Comparison of ENCODE assay signal across 9 mouse cellular contexts in genomic region chr12:108249522-108249921, GRCm38 (mm10). TPM values are rescaled to one million over a fixed set of nuclear protein-coding genes. Genes with fewer than 3 reads are reported as not detected.
A peak's percentile ranks its signal among the peaks of the same experiment; 100 is the strongest.
DNase-seq lines count a peak whose midpoint lies in the region; ATAC-seq lines count a peak whose summit lies in the region.
"Had no signal": no experiment of that assay in that cellular context is flagged by ENCODE, and none has a peak within 500 bp of the region (broad histone marks: within the 10 kb centered on the region; RNA-seq: fewer than 3 reads in every experiment).

No protein-coding gene starts in this region.

- 67% methylated on average over 10 of the region's 10 CpGs for WGBS in midbrain, embryonic 13.5 days
- 61% methylated on average over 10 of the region's 10 CpGs for WGBS in midbrain, embryonic 16.5 days
- 22% methylated on average over 10 of the region's 10 CpGs for WGBS in heart, embryonic 16.5 days
- 56% methylated on average over 10 of the region's 10 CpGs for WGBS in neural tube, embryonic 15.5 days

- ATAC-seq in midbrain, embryonic 13.5 days, result peak; percentile 4; the same call in 1 of the 2 replicates
- ATAC-seq in midbrain, embryonic 16.5 days, result no peak
- ATAC-seq in heart, embryonic 16.5 days (replicated peaks; ENCODE audit: extremely low read depth, insufficient read depth, low FRiP score), result no peak
- no peak for ATAC-seq in neural tube, embryonic 15.5 days (ENCODE audit: low FRiP score)

- peak; percentile 83 to 90 for DNase-seq in kidney, postnatal 4 days
- DNase-seq in ovary, postnatal 14 days (ENCODE audit: low spot score), result peak; percentile 61
- no peak for DNase-seq in cerebellum, adult 9-10 months
- no peak for DNase-seq in layer of hippocampus, postnatal 36 days

- H3K4me3 ChIP-seq in midbrain, embryonic 13.5 days (replicated peaks), result no peak overlapping the region
- no peak overlapping the region for H3K4me3 ChIP-seq in midbrain, embryonic 16.5 days (ENCODE audit: low read depth, low read length)
- H3K4me3 ChIP-seq in heart, embryonic 16.5 days (ENCODE audit: low read length), result peak overlapping the region; percentile 5; the same call in 1 of the 2 replicates
- no peak overlapping the region for H3K4me3 ChIP-seq in neural tube, embryonic 15.5 days (replicated peaks)
- H3K4me3 ChIP-seq: myocyte had no signal

- peak overlapping the region; percentile 19; the same call in 1 of the 2 replicates for H3K9ac ChIP-seq in midbrain, embryonic 13.5 days (replicated peaks)
- no peak overlapping the region for H3K9ac ChIP-seq in midbrain, embryonic 16.5 days (ENCODE audit: low read depth, low read length)
- H3K9ac ChIP-seq in heart, embryonic 16.5 days (ENCODE audit: low read length), result peak overlapping the region; percentile 60
- H3K9ac ChIP-seq in neural tube, embryonic 15.5 days (replicated peaks), result no peak overlapping the region

- no peaks in the 10 kb centered on the region for H3K9me3 ChIP-seq in midbrain, embryonic 13.5 days
- no peaks in the 10 kb centered on the region for H3K9me3 ChIP-seq in midbrain, embryonic 16.5 days (replicated peaks; ENCODE audit: control insufficient read depth, low read length, poor library complexity, severe bottlenecking)
- no peaks in the 10 kb centered on the region for H3K9me3 ChIP-seq in heart, embryonic 16.5 days (replicated peaks; ENCODE audit: control insufficient read depth, low read length)
- no peaks in the 10 kb centered on the region for H3K9me3 ChIP-seq in neural tube, embryonic 15.5 days (replicated peaks)

- peaks cover 89% of the 10 kb centered on the region for H3K4me1 ChIP-seq in midbrain, embryonic 13.5 days (replicated peaks)
- H3K4me1 ChIP-seq in midbrain, embryonic 16.5 days (ENCODE audit: control insufficient read depth, insufficient read depth, low read length), result peaks cover 30% of the 10 kb centered on the region
- peaks cover 72% of the 10 kb centered on the region for H3K4me1 ChIP-seq in heart, embryonic 16.5 days (ENCODE audit: control insufficient read depth, insufficient read depth, low read length)
- H3K4me1 ChIP-seq in neural tube, embryonic 15.5 days, result peaks cover 79% of the 10 kb centered on the region

- peak overlapping the region; percentile 44; the same call in 1 of the 2 replicates for H3K27ac ChIP-seq in midbrain, embryonic 13.5 days
- H3K27ac ChIP-seq in midbrain, embryonic 16.5 days (ENCODE audit: low read length), result no peak overlapping the region
- H3K27ac ChIP-seq in heart, embryonic 16.5 days (ENCODE audit: low read length), result peak overlapping the region; percentile 56
- no peak overlapping the region for H3K27ac ChIP-seq in neural tube, embryonic 15.5 days (replicated peaks)

- no peaks in the 10 kb centered on the region for H3K36me3 ChIP-seq in midbrain, embryonic 13.5 days
- H3K36me3 ChIP-seq in midbrain, embryonic 16.5 days (ENCODE audit: control insufficient read depth, insufficient read depth, low read length), result no peaks in the 10 kb centered on the region
- H3K36me3 ChIP-seq in heart, embryonic 16.5 days (ENCODE audit: control insufficient read depth, insufficient read depth), result no peaks in the 10 kb centered on the region
- H3K36me3 ChIP-seq in neural tube, embryonic 15.5 days, result no peaks in the 10 kb centered on the region

- H3K4me2 ChIP-seq in midbrain, embryonic 13.5 days (replicated peaks), result peak overlapping the region; percentile 3; the same call in 1 of the 2 replicates
- H3K4me2 ChIP-seq in midbrain, embryonic 16.5 days (ENCODE audit: low read length), result no peak overlapping the region
- H3K4me2 ChIP-seq in heart, embryonic 16.5 days (ENCODE audit: low read depth, low read length), result peak overlapping the region; percentile 53
- H3K4me2 ChIP-seq in neural tube, embryonic 15.5 days, result no peak overlapping the region

- no peaks in the 10 kb centered on the region for H3K27me3 ChIP-seq in midbrain, embryonic 13.5 days
- no peaks in the 10 kb centered on the region for H3K27me3 ChIP-seq in midbrain, embryonic 16.5 days (ENCODE audit: control insufficient read depth, insufficient read depth, low read depth, low read length)
- H3K27me3 ChIP-seq in heart, embryonic 16.5 days (ENCODE audit: control insufficient read depth, insufficient read depth, low read length), result no peaks in the 10 kb centered on the region
- H3K27me3 ChIP-seq in neural tube, embryonic 15.5 days (replicated peaks), result no peaks in the 10 kb centered on the region

RNA-seq across cellular contexts. Expression of gene Ccdc85c, which starts 25.7 kb away (rescaled TPM):
- 19.5 and 21.5 TPM in 2 replicates for polyA plus RNA-seq in midbrain, embryonic 13.5 days (2015; fragmentation: Nextera tagmentation; extraction: Ambion mirVana)
- polyA plus RNA-seq in midbrain, embryonic 16.5 days (2015; fragmentation: Nextera tagmentation; extraction: Ambion mirVana), result 13.2 and 13.5 TPM in 2 replicates
- 4.2 and 4.6 TPM in 2 replicates for polyA plus RNA-seq in heart, embryonic 16.5 days (2015; fragmentation: Nextera tagmentation; extraction: Ambion mirVana)
- polyA plus RNA-seq in neural tube, embryonic 15.5 days (2015; fragmentation: Nextera tagmentation; extraction: Ambion mirVana), result 10.5 and 11.9 TPM in 2 replicates
- total RNA-seq in layer of hippocampus, postnatal 36 days (2021), result 10 to 100 TPM; 68.1 to 70.0 TPM

RNA-seq across cellular contexts. Expression of gene Hhipl1, which starts 56.5 kb away (rescaled TPM):
- polyA plus RNA-seq in midbrain, embryonic 13.5 days (2015; fragmentation: Nextera tagmentation; extraction: Ambion mirVana), result 2.0 and 2.9 TPM in 2 replicates
- polyA plus RNA-seq in midbrain, embryonic 16.5 days (2015; fragmentation: Nextera tagmentation; extraction: Ambion mirVana), result 2.7 and 2.9 TPM in 2 replicates
- polyA plus RNA-seq in heart, embryonic 16.5 days (2015; fragmentation: Nextera tagmentation; extraction: Ambion mirVana), result 0.84 and 0.95 TPM in 2 replicates
- polyA plus RNA-seq in neural tube, embryonic 15.5 days (2015; fragmentation: Nextera tagmentation; extraction: Ambion mirVana), result 2.7 and 3.2 TPM in 2 replicates
- total RNA-seq in layer of hippocampus, postnatal 36 days (2021), result 1 to 10 TPM; 4.5 to 5.7 TPM

Comparison
In these comparisons a context has a peak if more than half of its experiments do, and no peak if none do; other contexts are left out.
1. H3K27ac ChIP-seq: peak in midbrain, embryonic 13.5 days (single experiment) and heart, embryonic 16.5 days (single experiment); none in midbrain, embryonic 16.5 days (single experiment) and neural tube, embryonic 15.5 days (single experiment).
2. H3K4me2 ChIP-seq: peak in midbrain, embryonic 13.5 days (single experiment) and heart, embryonic 16.5 days (single experiment); none in midbrain, embryonic 16.5 days (single experiment) and neural tube, embryonic 15.5 days (single experiment).
3. H3K9ac ChIP-seq: peak in midbrain, embryonic 13.5 days (single experiment) and heart, embryonic 16.5 days (single experiment); none in midbrain, embryonic 16.5 days (single experiment) and neural tube, embryonic 15.5 days (single experiment).
4. DNase-seq: peak in kidney, postnatal 4 days (2 of 2) and ovary, postnatal 14 days (single experiment); none in cerebellum, adult 9-10 months (single experiment) and layer of hippocampus, postnatal 36 days (0 of 2).